Mouse (Mus musculus): ENCODE measurements around the gene Zfp629. TPM values are rescaled to one million over a fixed set of nuclear protein-coding genes. Genes with fewer than 3 reads are reported as not detected.
A peak's percentile ranks its signal among the peaks of the same experiment; 100 is the strongest.

Zfp629 gene
- polyA plus RNA-seq, 1 experiment: 6.3 TPM

DNA sequence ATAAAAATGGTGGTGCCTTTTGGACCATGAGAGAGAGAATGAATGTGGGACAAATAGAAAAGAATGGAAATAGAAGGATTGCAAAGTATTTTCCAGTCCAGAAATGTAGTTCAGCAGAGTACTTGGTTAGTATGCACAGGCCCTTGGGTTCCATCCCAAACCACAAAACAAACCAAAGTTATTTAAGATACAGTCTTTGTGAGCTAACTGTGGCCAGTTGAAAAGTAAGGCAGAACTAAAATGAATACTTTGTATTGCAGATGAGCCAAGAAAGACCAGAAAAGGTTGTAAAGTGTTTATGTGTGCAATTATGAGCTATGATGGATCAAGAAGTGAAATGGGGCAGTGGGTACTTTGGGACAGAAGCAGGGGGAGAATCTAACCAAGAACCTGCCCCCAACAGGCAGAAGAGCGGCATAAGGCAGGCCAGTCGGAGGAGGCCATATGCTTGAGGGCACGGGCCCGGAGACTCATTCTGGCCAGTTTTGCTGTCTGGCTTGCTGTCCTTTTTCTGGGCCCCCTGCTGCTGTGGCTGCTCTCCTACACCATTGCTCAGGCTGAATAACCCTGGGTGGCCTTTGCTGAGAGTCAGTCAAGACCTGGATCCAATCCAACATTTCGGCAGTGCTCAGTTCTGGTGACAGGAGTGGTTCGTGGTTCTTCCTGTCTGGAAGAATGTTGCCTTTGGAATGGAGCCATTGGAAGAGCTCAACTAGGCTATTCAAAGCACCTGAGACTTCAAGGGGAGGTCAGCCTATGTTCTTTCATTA is 51.0 kb downstream of the Zfp629 start:
- no peak for TF ChIP-seq REST (IDR thresholded peaks at IDR 0.05; ENCODE audit: insufficient read depth, insufficient read length)
- no peak for TF ChIP-seq POLR2A (IDR thresholded peaks at IDR 0.05; ENCODE audit: insufficient read length, low read depth)
- TF ChIP-seq POLR2AphosphoS2 (IDR thresholded peaks at IDR 0.05; ENCODE audit: insufficient read length, low read depth): peak; percentile 19
- Histone ChIP-seq H3K27me3 (ENCODE audit: control insufficient read depth, insufficient read depth, insufficient read length) (no peaks in the 10 kb centered on the region), H3K4me3 (no peak overlapping the region), H3K79me2 (ENCODE audit: control insufficient read depth, insufficient read depth) (no peaks in the 10 kb centered on the region), H3K4me2 (ENCODE audit: low read depth) (no peak overlapping the region), H3K36me3 (ENCODE audit: control insufficient read depth, insufficient read depth) (peaks cover 19% of the 10 kb centered on the region), H3ac (ENCODE audit: control insufficient read depth, insufficient read length) (no peak overlapping the region)

GRCm38 (mm10) chr7:127561340-127561858 is 54.2 kb downstream of the Zfp629 start, which contains the start of gene Tmem265:
Tmem265 (plus strand) TSS chr7:127561390.
- no peaks in the 10 kb centered on the region for H3K79me2 ChIP-seq (ENCODE audit: control insufficient read depth, insufficient read depth)
- H3K36me3 ChIP-seq (ENCODE audit: control insufficient read depth, insufficient read depth): peaks cover 35% of the 10 kb centered on the region
- H3K27me3 ChIP-seq (ENCODE audit: control insufficient read depth, insufficient read depth, insufficient read length): no peaks in the 10 kb centered on the region
- TF ChIP-seq MYOD1 (IDR thresholded peaks at IDR 0.05; ENCODE audit: control insufficient read depth in 1 of 3, insufficient read length in 2 of 3, low read depth in 2 of 3): no peak
- no peak for TF ChIP-seq REST (IDR thresholded peaks at IDR 0.05; ENCODE audit: insufficient read depth, insufficient read length)
- no peak for TF ChIP-seq USF1 (IDR thresholded peaks at IDR 0.05; ENCODE audit: low read depth)
- TF ChIP-seq POLR2A (IDR thresholded peaks at IDR 0.05; ENCODE audit: insufficient read length, low read depth): no peak
- TF ChIP-seq POLR2AphosphoS2 (IDR thresholded peaks at IDR 0.05; ENCODE audit: insufficient read length, low read depth): no peak
- no peak for TF ChIP-seq MYOG (IDR thresholded peaks at IDR 0.05; ENCODE audit: control insufficient read depth in 1 of 3, insufficient read depth in 1 of 3, insufficient read length in 2 of 3, low read depth in 2 of 3)
- TF ChIP-seq TCF12 (IDR thresholded peaks at IDR 0.05; ENCODE audit: insufficient read depth, poor library complexity, severe bottlenecking): no peak
- TF ChIP-seq SRF (IDR thresholded peaks at IDR 0.05; ENCODE audit: control insufficient read depth, insufficient read length, low read depth): no peak
- TF ChIP-seq MAX (IDR thresholded peaks at IDR 0.05; ENCODE audit: low read depth): no peak
- no peak for TF ChIP-seq TCF3 (IDR thresholded peaks at IDR 0.05; ENCODE audit: insufficient read length, low read depth)
- TF ChIP-seq CEBPB (IDR thresholded peaks at IDR 0.05; ENCODE audit: insufficient read depth, poor library complexity, severe bottlenecking): no peak
- TF ChIP-seq E2F4 (IDR thresholded peaks at IDR 0.05; ENCODE audit: insufficient read depth): no peak
- H3K4me3 ChIP-seq: no peak within 1 kb of the TSS
- no peak within 1 kb of the TSS for H3K4me2 ChIP-seq (ENCODE audit: low read depth)
- no peak within 1 kb of the TSS for H3ac ChIP-seq (ENCODE audit: control insufficient read depth, insufficient read length)

DNA sequence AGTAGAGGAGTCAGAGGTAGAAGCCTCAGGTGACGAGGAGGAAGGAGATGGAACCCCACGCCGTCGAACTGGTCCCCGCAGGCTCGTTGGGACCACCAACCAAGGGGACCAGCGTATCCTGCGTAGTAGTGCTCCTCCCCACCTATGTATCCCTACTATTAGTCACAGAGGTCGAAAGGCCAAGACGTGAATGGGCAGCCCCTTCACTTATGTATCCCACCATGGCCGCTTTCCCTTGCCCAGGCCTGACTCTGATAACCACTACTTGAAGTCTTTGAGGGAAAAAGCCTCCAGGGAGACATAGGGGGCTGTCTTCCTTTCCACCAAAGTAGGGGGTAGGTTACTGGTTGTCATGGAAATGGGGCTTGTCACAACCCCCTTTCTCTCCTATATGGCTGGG is 55.0 kb downstream of the Zfp629 start:
- Histone ChIP-seq H3ac (ENCODE audit: control insufficient read depth, insufficient read length) (no peak overlapping the region), H3K4me3 (no peak overlapping the region), H3K27me3 (ENCODE audit: control insufficient read depth, insufficient read depth, insufficient read length) (no peaks in the 10 kb centered on the region), H3K79me2 (ENCODE audit: control insufficient read depth, insufficient read depth) (no peaks in the 10 kb centered on the region), H3K36me3 (ENCODE audit: control insufficient read depth, insufficient read depth) (peaks cover 34% of the 10 kb centered on the region), H3K4me2 (ENCODE audit: low read depth) (no peak overlapping the region)
- TF ChIP-seq POLR2AphosphoS2 (IDR thresholded peaks at IDR 0.05; ENCODE audit: insufficient read length, low read depth): no peak
- TF ChIP-seq POLR2A (IDR thresholded peaks at IDR 0.05; ENCODE audit: insufficient read length, low read depth): no peak
- no peak for TF ChIP-seq MYOD1 (IDR thresholded peaks at IDR 0.05; ENCODE audit: control insufficient read depth in 1 of 3, insufficient read length in 2 of 3, low read depth in 2 of 3)
- no peak for TF ChIP-seq MAX (IDR thresholded peaks at IDR 0.05; ENCODE audit: low read depth)
- no peak for TF ChIP-seq TCF12 (IDR thresholded peaks at IDR 0.05; ENCODE audit: insufficient read depth, poor library complexity, severe bottlenecking)
- no peak for TF ChIP-seq TCF3 (IDR thresholded peaks at IDR 0.05; ENCODE audit: insufficient read length, low read depth)
- no peak for TF ChIP-seq REST (IDR thresholded peaks at IDR 0.05; ENCODE audit: insufficient read depth, insufficient read length)
- TF ChIP-seq SRF (IDR thresholded peaks at IDR 0.05; ENCODE audit: control insufficient read depth, insufficient read length, low read depth): no peak
- TF ChIP-seq USF1 (IDR thresholded peaks at IDR 0.05; ENCODE audit: low read depth): no peak
- TF ChIP-seq MYOG (IDR thresholded peaks at IDR 0.05; ENCODE audit: control insufficient read depth in 1 of 3, insufficient read depth in 1 of 3, insufficient read length in 2 of 3, low read depth in 2 of 3): no peak
- no peak for TF ChIP-seq E2F4 (IDR thresholded peaks at IDR 0.05; ENCODE audit: insufficient read depth)
- TF ChIP-seq CEBPB (IDR thresholded peaks at IDR 0.05; ENCODE audit: insufficient read depth, poor library complexity, severe bottlenecking): no peak

Other genes starting within 250 kb of the Zfp629 start
- 3.6 TPM for gene Zfp747, start 239.7 kb downstream of the Zfp629 start, polyA plus RNA-seq (2012; fragmentation: generic; extraction: Trizol)
- 0.34 TPM for gene 9130019O22Rik, start 228.6 kb downstream of the Zfp629 start, polyA plus RNA-seq (2012; fragmentation: generic; extraction: Trizol)
- 3.0 TPM for gene E430018J23Rik, start 222.2 kb downstream of the Zfp629 start, polyA plus RNA-seq (2012; fragmentation: generic; extraction: Trizol)
- 1.2 TPM for gene Zfp764, start 209.0 kb downstream of the Zfp629 start, polyA plus RNA-seq (2012; fragmentation: generic; extraction: Trizol)
- 11.6 TPM for gene Zfp688, start 193.7 kb downstream of the Zfp629 start, polyA plus RNA-seq (2012; fragmentation: generic; extraction: Trizol)
- gene Zfp689, start 166.6 kb downstream of the Zfp629 start, polyA plus RNA-seq (2012; fragmentation: generic; extraction: Trizol): 2.1 TPM
- 26.5 TPM for gene Prr14, start 156.2 kb downstream of the Zfp629 start, polyA plus RNA-seq (2012; fragmentation: generic; extraction: Trizol)
- gene Fbrs, start 136.6 kb downstream of the Zfp629 start, polyA plus RNA-seq (2012; fragmentation: generic; extraction: Trizol): 21.2 TPM
- 18.1 TPM for gene Srcap, start 103.8 kb downstream of the Zfp629 start, polyA plus RNA-seq (2012; fragmentation: generic; extraction: Trizol)
- 6.8 TPM for gene Gm42715, start 96.2 kb downstream of the Zfp629 start, polyA plus RNA-seq (2012; fragmentation: generic; extraction: Trizol)
- not detected for gene Tmem265, start 54.4 kb downstream of the Zfp629 start, polyA plus RNA-seq (2012; fragmentation: generic; extraction: Trizol)
- 18.3 TPM for gene Phkg2, start 42.5 kb downstream of the Zfp629 start, polyA plus RNA-seq (2012; fragmentation: generic; extraction: Trizol)
- 6.1 TPM for gene Ccdc189, start 27.2 kb downstream of the Zfp629 start, polyA plus RNA-seq (2012; fragmentation: generic; extraction: Trizol)
- 32.2 TPM for gene Rnf40, start 27.0 kb downstream of the Zfp629 start, polyA plus RNA-seq (2012; fragmentation: generic; extraction: Trizol)
- gene Bcl7c, start 93.1 kb upstream of the Zfp629 start, polyA plus RNA-seq (2012; fragmentation: generic; extraction: Trizol): 94.7 TPM
- 8.9 TPM for gene Ctf1, start 96.9 kb upstream of the Zfp629 start, polyA plus RNA-seq (2012; fragmentation: generic; extraction: Trizol)
- 0.14 TPM for gene Ctf2, start 116.4 kb upstream of the Zfp629 start, polyA plus RNA-seq (2012; fragmentation: generic; extraction: Trizol)
- 11.9 TPM for gene Fbxl19, start 128.7 kb upstream of the Zfp629 start, polyA plus RNA-seq (2012; fragmentation: generic; extraction: Trizol)
- 16.3 TPM for gene Orai3, start 154.0 kb upstream of the Zfp629 start, polyA plus RNA-seq (2012; fragmentation: generic; extraction: Trizol)
- gene Setd1a, start 160.9 kb upstream of the Zfp629 start, polyA plus RNA-seq (2012; fragmentation: generic; extraction: Trizol): 13.7 TPM
- 1.4 TPM for gene Gm49388, start 169.8 kb upstream of the Zfp629 start, polyA plus RNA-seq (2012; fragmentation: generic; extraction: Trizol)
- 15.0 TPM for gene Hsd3b7, start 184.8 kb upstream of the Zfp629 start, polyA plus RNA-seq (2012; fragmentation: generic; extraction: Trizol)
- 73.0 TPM for gene Stx4a, start 208.5 kb upstream of the Zfp629 start, polyA plus RNA-seq (2012; fragmentation: generic; extraction: Trizol)
- 0.20 TPM for gene Stx1b, start 208.8 kb upstream of the Zfp629 start, polyA plus RNA-seq (2012; fragmentation: generic; extraction: Trizol)

Data from myocyte (in vitro differentiated cells).